Mouse (Mus musculus) embryonic facial prominence, embryonic 13.5 days (tissue): ENCODE measurements around the gene Rnf152. TPM values are rescaled to one million over a fixed set of nuclear protein-coding genes. Genes with fewer than 3 reads are reported as not detected.

Experiments used
- ATAC-seq: fragments of 200-750 bp; cut with Nextera tagmentation; 2 replicates; pipeline ENCODE4 v1.8.0; 2017; ENCODE audit warnings: low read depth; ENCODE audit not compliant: insufficient number of reproducible peaks, insufficient read depth, low FRiP score, low TSS enrichment
- H3K27ac ChIP-seq: fragments of 300-500 bp; sonication (generic); 2 replicates; pipeline ENCODE4 v1.5.1; 2015; ENCODE audit warnings: moderate library complexity, mild to moderate bottlenecking, inconsistent platforms
- H3K27me3 ChIP-seq: fragments of 300-500 bp; sonication (generic); 2 replicates; pipeline ENCODE4 v1.6.1; 2015; ENCODE audit warnings: mild to moderate bottlenecking, inconsistent platforms
- H3K36me3 ChIP-seq: fragments of 300-500 bp; sonication (generic); 2 replicates; pipeline ENCODE4 v1.6.1; 2015; ENCODE audit warnings: mild to moderate bottlenecking, inconsistent platforms
- H3K4me1 ChIP-seq: fragments of 300-500 bp; sonication (generic); 2 replicates; pipeline ENCODE4 v1.6.1; 2015; ENCODE audit warnings: inconsistent platforms
- H3K4me2 ChIP-seq: fragments of 300-500 bp; sonication (generic); 2 replicates; pipeline ENCODE4 v1.6.1; 2015; ENCODE audit warnings: moderate library complexity, mild to moderate bottlenecking, inconsistent platforms
- H3K4me3 ChIP-seq: fragments of 300-500 bp; sonication (generic); 2 replicates; pipeline ENCODE4 v1.5.1; 2015; ENCODE audit warnings: mild to moderate bottlenecking, inconsistent platforms
- H3K9ac ChIP-seq: fragments of 300-500 bp; sonication (generic); 2 replicates; pipeline ENCODE4 v1.6.1; 2015; ENCODE audit warnings: mild to moderate bottlenecking, inconsistent platforms
- H3K9me3 ChIP-seq: fragments of 300-500 bp; sonication (generic); 2 replicates; pipeline ENCODE4 v1.6.1; 2016; ENCODE audit warnings: inconsistent platforms
- WGBS: fragments of 180-500 bp; shearing (Covaris S2); methylation state at CpG from one replicate; pipeline ENCODE4 v1.1.7; 2015; ENCODE audit warnings: mixed read lengths; 5-methylcytosine and 5-hydroxymethylcytosine counted together
- polyA plus RNA-seq: library from polyadenylated mRNA; unstranded; fragments of >200 nt; fragmentation: Nextera tagmentation; extraction: Ambion mirVana; gene quantifications from 2 replicates; pipeline ENCODE4 v1.2.1, GENCODE M21; 2015

Rnf152 gene
- polyA plus RNA-seq, 1 experiment from 2014 or later = 1.00 TPM

- ATAC-seq = no peak
- Histone ChIP-seq H3K4me3 (no peak overlapping the region), H3K36me3 (no peaks in the 10 kb centered on the region), H3K4me2 (no peak overlapping the region), H3K9me3 (no peaks in the 10 kb centered on the region), H3K9ac (no peak overlapping the region), H3K4me1 (peaks cover 6% of the 10 kb centered on the region; the same call in 1 of the 2 replicates), H3K27ac (no peak overlapping the region), H3K27me3 (no peaks in the 10 kb centered on the region)
- WGBS = 69% methylated on average over 6 of the region's 6 CpGs
These were observed 54.3 kb downstream of the Rnf152 start for GRCm38 (mm10) chr1:105302164-105302563.

GRCm38 (mm10) chr1:105301764-105302163, 54.7 kb downstream of the Rnf152 start:
- H3K4me2 ChIP-seq = no peak overlapping the region
- no peaks in the 10 kb centered on the region for H3K27me3 ChIP-seq
- H3K4me3 ChIP-seq = no peak overlapping the region
- H3K9me3 ChIP-seq = no peaks in the 10 kb centered on the region
- H3K27ac ChIP-seq = no peak overlapping the region
- no peak overlapping the region for H3K9ac ChIP-seq
- WGBS = 87% methylated on average over 9 of the region's 9 CpGs
- H3K36me3 ChIP-seq = no peaks in the 10 kb centered on the region
- peaks cover 6% of the 10 kb centered on the region; the same call in 1 of the 2 replicates for H3K4me1 ChIP-seq
- ATAC-seq = no peak

DNA sequence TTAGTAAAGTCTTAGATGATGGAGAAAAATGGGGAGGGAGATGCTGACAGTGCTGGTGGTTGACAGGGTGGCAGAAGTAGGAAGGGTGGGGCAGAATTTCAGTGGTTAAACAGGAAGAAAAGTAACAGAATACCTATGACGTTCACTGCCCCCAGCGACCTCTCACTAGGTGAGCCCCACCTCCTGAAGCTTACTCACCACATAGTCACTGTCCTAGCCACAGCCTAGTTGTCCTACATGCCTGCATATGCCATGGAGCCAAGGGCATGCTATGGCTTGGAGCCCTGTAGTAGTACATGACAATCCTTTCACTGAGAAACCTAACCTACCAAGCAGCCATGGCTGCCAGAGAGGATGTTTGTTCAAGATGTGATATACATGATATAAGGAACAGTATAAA, 64.7 kb downstream of the Rnf152 start:
- no peak for ATAC-seq
- H3K4me1 ChIP-seq = peaks cover 5% of the 10 kb centered on the region; the same call in 1 of the 2 replicates
- H3K4me3 ChIP-seq = no peak overlapping the region
- H3K27me3 ChIP-seq = no peaks in the 10 kb centered on the region
- no peaks in the 10 kb centered on the region for H3K9me3 ChIP-seq
- H3K27ac ChIP-seq = no peak overlapping the region
- H3K9ac ChIP-seq = no peak overlapping the region
- 89% methylated on average over 2 of the region's 2 CpGs for WGBS
- no peak overlapping the region for H3K4me2 ChIP-seq
- H3K36me3 ChIP-seq = no peaks in the 10 kb centered on the region

GRCm38 (mm10) chr1:105287536-105287935, 69.0 kb downstream of the Rnf152 start:
- Histone ChIP-seq H3K9me3 (no peaks in the 10 kb centered on the region), H3K36me3 (no peaks in the 10 kb centered on the region), H3K9ac (no peak overlapping the region), H3K4me3 (no peak overlapping the region), H3K27ac (no peak overlapping the region), H3K4me2 (no peak overlapping the region), H3K4me1 (peaks cover 5% of the 10 kb centered on the region; the same call in 1 of the 2 replicates), H3K27me3 (no peaks in the 10 kb centered on the region)
- 78% methylated on average over 4 of the region's 4 CpGs for WGBS
- no peak for ATAC-seq

DNA sequence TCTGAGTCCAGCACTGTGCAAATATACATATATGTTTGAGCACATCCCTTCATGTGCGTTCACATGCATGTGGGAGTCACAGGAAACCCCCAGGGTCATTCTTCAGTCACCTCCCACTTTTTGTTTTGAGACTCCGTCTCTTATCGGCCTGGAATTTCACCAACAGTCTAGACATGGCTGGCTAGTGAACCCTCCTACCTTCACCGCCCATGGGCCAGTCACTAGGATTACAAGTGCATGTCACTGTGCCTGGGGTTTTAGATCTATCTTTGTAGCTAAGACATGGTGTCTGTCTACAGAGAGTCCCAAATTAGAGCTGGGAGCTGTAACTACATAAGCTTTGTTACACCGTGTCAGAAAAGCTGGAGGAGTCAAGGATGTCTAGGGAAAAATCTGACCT, 69.6 kb downstream of the Rnf152 start:
- peaks cover 5% of the 10 kb centered on the region; the same call in 1 of the 2 replicates for H3K4me1 ChIP-seq
- H3K27ac ChIP-seq = no peak overlapping the region
- no peak for ATAC-seq
- WGBS = 79% methylated on average over 5 of the region's 5 CpGs
- no peaks in the 10 kb centered on the region for H3K9me3 ChIP-seq
- H3K4me3 ChIP-seq = no peak overlapping the region
- H3K9ac ChIP-seq = no peak overlapping the region
- H3K4me2 ChIP-seq = no peak overlapping the region
- H3K36me3 ChIP-seq = no peaks in the 10 kb centered on the region
- no peaks in the 10 kb centered on the region for H3K27me3 ChIP-seq

DNA sequence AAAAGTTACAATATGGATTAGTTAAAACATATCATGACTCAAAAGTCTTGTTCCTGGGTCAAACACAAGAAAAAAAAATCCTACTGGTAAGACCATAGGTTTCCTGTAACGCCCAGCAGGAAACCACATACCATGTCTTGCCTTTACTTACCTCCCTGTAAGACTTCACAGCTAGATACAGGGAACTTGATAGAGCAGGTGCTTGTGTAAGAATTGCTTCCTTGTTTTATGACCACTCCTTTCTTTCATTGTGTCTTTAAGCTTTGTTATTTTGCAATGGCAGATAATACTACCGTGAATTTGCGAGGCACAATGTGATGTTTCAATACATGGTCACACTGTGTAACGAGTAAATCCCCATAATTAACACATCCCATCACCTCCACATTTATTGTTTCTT, 71.5 kb downstream of the Rnf152 start:
- no peak overlapping the region for H3K4me3 ChIP-seq
- no peaks in the 10 kb centered on the region for H3K36me3 ChIP-seq
- no peak overlapping the region for H3K4me2 ChIP-seq
- H3K9me3 ChIP-seq = no peaks in the 10 kb centered on the region
- H3K9ac ChIP-seq = no peak overlapping the region
- no peak for ATAC-seq
- no peak overlapping the region for H3K27ac ChIP-seq
- 89% methylated on average over 4 of the region's 4 CpGs for WGBS
- H3K4me1 ChIP-seq = peaks cover 3% of the 10 kb centered on the region; the same call in 1 of the 2 replicates
- H3K27me3 ChIP-seq = no peaks in the 10 kb centered on the region

DNA sequence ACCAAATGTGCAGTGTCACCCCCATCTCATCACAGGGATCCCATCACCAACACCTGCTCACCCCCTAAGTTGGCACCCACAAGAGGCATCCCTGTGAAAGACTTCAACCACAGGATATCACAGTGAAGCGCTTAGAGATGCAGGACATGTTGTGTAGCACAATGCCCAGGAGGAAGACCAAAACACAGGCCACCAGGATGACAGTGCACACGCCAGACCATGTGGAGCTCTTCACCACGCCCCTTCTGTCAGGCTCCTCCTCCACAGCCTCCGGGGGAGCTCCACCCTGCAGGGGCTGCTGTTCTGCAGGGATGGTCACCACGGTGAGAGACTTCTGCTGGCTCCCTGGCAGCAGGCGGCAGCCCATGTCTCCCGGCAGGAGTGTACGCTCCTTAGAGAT, 72.4 kb downstream of the Rnf152 start:
- Histone ChIP-seq H3K9me3 (no peaks in the 10 kb centered on the region), H3K27me3 (no peaks in the 10 kb centered on the region), H3K27ac (no peak overlapping the region), H3K36me3 (no peaks in the 10 kb centered on the region), H3K9ac (no peak overlapping the region), H3K4me1 (no peaks in the 10 kb centered on the region), H3K4me3 (no peak overlapping the region), H3K4me2 (no peak overlapping the region)
- 72% methylated on average over 8 of the region's 8 CpGs for WGBS
- ATAC-seq = no peak; the same call in 1 of the 2 replicates

DNA sequence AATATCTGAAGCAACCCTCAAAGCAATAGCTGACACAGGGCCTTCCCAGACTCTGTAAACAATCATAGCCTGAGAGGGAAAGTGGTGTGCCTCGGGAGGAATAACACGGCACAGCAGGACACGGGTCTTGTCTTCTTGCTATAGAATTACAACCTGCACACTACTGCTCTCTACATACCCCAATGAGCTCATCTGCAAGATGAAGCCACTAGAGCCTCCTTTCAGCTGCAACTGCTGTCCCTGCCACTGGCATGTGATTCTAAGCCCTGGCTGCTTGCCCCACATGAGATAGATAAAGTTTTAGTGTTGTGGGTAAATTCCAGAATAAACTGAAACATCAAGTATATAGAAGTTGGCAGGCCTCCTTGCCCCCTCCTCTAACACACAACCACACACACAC, 75.2 kb downstream of the Rnf152 start:
- Histone ChIP-seq H3K4me3 (no peak overlapping the region), H3K9ac (no peak overlapping the region), H3K4me2 (no peak overlapping the region), H3K27ac (no peak overlapping the region), H3K27me3 (no peaks in the 10 kb centered on the region), H3K36me3 (no peaks in the 10 kb centered on the region), H3K4me1 (no peaks in the 10 kb centered on the region), H3K9me3 (no peaks in the 10 kb centered on the region)
- ATAC-seq = no peak
- 39% methylated on average over 3 of the region's 3 CpGs for WGBS

GRCm38 (mm10) chr1:105280160-105280559, 76.3 kb downstream of the Rnf152 start:
- Histone ChIP-seq H3K4me1 (no peaks in the 10 kb centered on the region), H3K4me3 (no peak overlapping the region), H3K36me3 (no peaks in the 10 kb centered on the region), H3K27me3 (no peaks in the 10 kb centered on the region), H3K9me3 (no peaks in the 10 kb centered on the region), H3K27ac (no peak overlapping the region), H3K4me2 (no peak overlapping the region), H3K9ac (no peak overlapping the region)
- 57% methylated on average over 2 of the region's 2 CpGs for WGBS
- no peak for ATAC-seq

GRCm38 (mm10) chr1:105274500-105275194, 81.9 kb downstream of the Rnf152 start:
- Histone ChIP-seq H3K36me3 (no peaks in the 10 kb centered on the region), H3K4me1 (no peaks in the 10 kb centered on the region), H3K4me2 (no peak overlapping the region), H3K27me3 (no peaks in the 10 kb centered on the region), H3K27ac (no peak overlapping the region), H3K9me3 (no peaks in the 10 kb centered on the region), H3K4me3 (no peak overlapping the region), H3K9ac (no peak overlapping the region)
- no peak for ATAC-seq
- WGBS = 83% methylated on average over 3 of the region's 3 CpGs

DNA sequence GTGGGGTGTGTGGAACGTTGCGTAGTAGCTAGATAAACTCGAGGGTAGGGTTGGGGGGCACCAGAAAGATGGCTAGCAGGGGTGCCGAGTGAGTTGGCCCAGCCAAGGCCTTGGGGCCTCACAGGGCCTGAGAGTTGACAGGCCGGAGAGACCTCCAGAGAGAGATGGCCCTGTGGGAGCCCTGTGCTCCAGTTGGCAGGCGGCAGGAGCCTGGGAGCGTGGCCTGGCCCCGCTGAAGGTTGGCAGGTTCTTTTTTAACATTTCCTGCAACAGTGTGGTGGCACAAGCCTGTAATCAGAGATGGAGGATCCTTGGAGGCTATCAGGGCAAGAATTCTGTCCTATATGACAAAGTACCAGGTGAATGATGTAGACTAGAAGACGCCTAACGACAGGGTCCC, 85.4 kb downstream of the Rnf152 start:
- Histone ChIP-seq H3K27me3 (no peaks in the 10 kb centered on the region), H3K27ac (no peak overlapping the region), H3K4me3 (no peak overlapping the region), H3K9ac (no peak overlapping the region), H3K36me3 (no peaks in the 10 kb centered on the region), H3K4me1 (no peaks in the 10 kb centered on the region), H3K4me2 (no peak overlapping the region), H3K9me3 (no peaks in the 10 kb centered on the region)
- 84% methylated on average over 10 of the region's 10 CpGs for WGBS
- ATAC-seq = no peak

GRCm38 (mm10) chr1:105263283-105264033, 93.1 kb downstream of the Rnf152 start:
- WGBS = 58% methylated on average over 3 of the region's 3 CpGs

More at GRCm38 (mm10) chr1:105263283-105264033, 93.1 kb downstream of the Rnf152 start:
- Histone ChIP-seq H3K4me3 (no peak overlapping the region), H3K27me3 (no peaks in the 10 kb centered on the region), H3K4me1 (0 out of 2 replicates have a peak, but pooled peaks cover 2% of the 10 kb centered on the region), H3K9ac (no peak overlapping the region), H3K9me3 (no peaks in the 10 kb centered on the region), H3K36me3 (no peaks in the 10 kb centered on the region), H3K27ac (no peak overlapping the region), H3K4me2 (no peak overlapping the region)
- ATAC-seq = no peak
